Mouse (Mus musculus) forebrain, embryonic 11.5 days (tissue): ENCODE data around the gene Spire2. TPM values are rescaled to one million over a fixed set of nuclear protein-coding genes. Genes with fewer than 3 reads are reported as not detected.
"Not testable (repeated sequence)": the region's sequence is repeated elsewhere in the genome, so short reads cannot be mapped to it uniquely, and the experiment has no call there.

Source experiments
- ATAC-seq: fragments of 200-750 bp; cut with Nextera tagmentation; replicated peaks from 2 replicates; pipeline ENCODE4 v1.8.0; 2017; ENCODE audit warnings: moderate TSS enrichment; ENCODE audit not compliant: low FRiP score
- DNase-seq: peaks from one replicate; pipeline ENCODE4 v3.0.0-alpha.2; 2017; ENCODE audit warnings: low spot score
- H3K27ac ChIP-seq: fragments of 300-500 bp; sonication (generic); 2 replicates; pipeline ENCODE4 v1.5.1; 2014; ENCODE audit warnings: low read depth, low read length
- H3K27me3 ChIP-seq: fragments of 300-500 bp; sonication (generic); 2 replicates; pipeline ENCODE4 v1.6.1; 2014; ENCODE audit warnings: mild to moderate bottlenecking, low read length, mixed read lengths; ENCODE audit not compliant: control insufficient read depth, insufficient read depth
- H3K36me3 ChIP-seq: fragments of 300-500 bp; sonication (generic); 2 replicates; pipeline ENCODE4 v1.6.1; 2014; ENCODE audit warnings: mild to moderate bottlenecking, low read length, moderate library complexity, mixed read lengths; ENCODE audit not compliant: control insufficient read depth, insufficient read depth
- H3K4me1 ChIP-seq: fragments of 300-500 bp; sonication (generic); replicated peaks from 2 replicates; pipeline ENCODE4 v1.6.1; 2014; ENCODE audit warnings: low read length, mixed read lengths; ENCODE audit not compliant: control insufficient read depth, insufficient read depth
- H3K4me2 ChIP-seq: fragments of 300-500 bp; sonication (generic); 2 replicates; pipeline ENCODE4 v1.6.1; 2014; ENCODE audit warnings: low read depth, mild to moderate bottlenecking, low read length, moderate library complexity, mixed read lengths; ENCODE audit not compliant: severe bottlenecking
- H3K4me3 ChIP-seq: fragments of 300-500 bp; sonication (generic); 2 replicates; pipeline ENCODE4 v1.5.1; 2014; ENCODE audit warnings: low read depth, low read length
- H3K9ac ChIP-seq: fragments of 300-500 bp; sonication (generic); 2 replicates; pipeline ENCODE4 v1.6.1; 2014; ENCODE audit warnings: low read length
- H3K9me3 ChIP-seq: fragments of 300-500 bp; sonication (generic); 2 replicates; pipeline ENCODE4 v1.6.1; 2016; ENCODE audit warnings: low read length, mixed read lengths; ENCODE audit not compliant: control insufficient read depth
- WGBS: fragments of 180-500 bp; shearing (Covaris S2); extraction: QIAGEN DNeasy Blood & Tissue Kit; methylation state at CpG from one replicate; pipeline ENCODE4 v1.1.7; 2014; 5-methylcytosine and 5-hydroxymethylcytosine counted together
- polyA plus RNA-seq: library from polyadenylated mRNA; unstranded; fragments of >200 nt; fragmentation: Nextera tagmentation; extraction: Ambion mirVana; gene quantifications from 2 replicates; pipeline ENCODE4 v1.2.1, GENCODE M21; 2014

Spire2 gene
- polyA plus RNA-seq, result 12.4 and 13.4 TPM in 2 replicates

GRCm38 (mm10) chr8:123332262-123333090 lies at the start of gene Spire2:
Gene Spire2, plus strand, starts transcription at chr8:123332713.
- peak within 1 kb of the TSS; percentile 88 for H3K4me2 ChIP-seq
- peak within 1 kb of the TSS; percentile 74 for H3K9ac ChIP-seq
- WGBS, result under 1% methylated on average over 74 of the region's 85 CpGs
- no peaks in the 10 kb centered on the region for H3K27me3 ChIP-seq
- peak within 1 kb of the TSS; percentile 59 for H3K27ac ChIP-seq
- H3K4me3 ChIP-seq, result peak within 1 kb of the TSS; percentile 73
- H3K4me1 ChIP-seq, result peaks cover 8% of the 10 kb centered on the region; the same call in 1 of the 2 replicates
- no peaks in the 10 kb centered on the region for H3K36me3 ChIP-seq
- DNase-seq (peak; percentile 93), ATAC-seq (peak; percentile 90)
- H3K9me3 ChIP-seq, result no peaks in the 10 kb centered on the region

- H3K27ac ChIP-seq, H3K9ac ChIP-seq, ATAC-seq, H3K4me2 ChIP-seq, H3K9me3 ChIP-seq, H3K36me3 ChIP-seq, DNase-seq, H3K27me3 ChIP-seq, H3K4me3 ChIP-seq, H3K4me1 ChIP-seq: not testable (repeated sequence)
- WGBS, result 92% methylated on average over 4 of the region's 6 CpGs
Observed at GRCm38 (mm10) chr8:123282994-123283393, 49.5 kb upstream of the Spire2 start.

GRCm38 (mm10) chr8:123283991-123284390 lies 48.5 kb upstream of the Spire2 start:
- ATAC-seq, result no peak
- no peak overlapping the region for H3K27ac ChIP-seq
- no peaks in the 10 kb centered on the region for H3K27me3 ChIP-seq
- no peak for DNase-seq
- WGBS, result 92% methylated on average over 7 of the region's 7 CpGs
- H3K4me3 ChIP-seq, result no peak overlapping the region
- no peaks in the 10 kb centered on the region for H3K9me3 ChIP-seq
- no peak overlapping the region for H3K9ac ChIP-seq
- no peaks in the 10 kb centered on the region for H3K4me1 ChIP-seq
- no peak overlapping the region for H3K4me2 ChIP-seq
- H3K36me3 ChIP-seq, result no peaks in the 10 kb centered on the region; the same call in 1 of the 2 replicates

GRCm38 (mm10) chr8:123284493-123284892 lies 48.0 kb upstream of the Spire2 start:
- H3K9ac ChIP-seq, result no peak overlapping the region
- no peak for DNase-seq
- no peaks in the 10 kb centered on the region; the same call in 1 of the 2 replicates for H3K36me3 ChIP-seq
- WGBS, result 95% methylated on average over 5 of the region's 5 CpGs
- H3K4me2 ChIP-seq, result no peak overlapping the region
- no peak for ATAC-seq
- no peaks in the 10 kb centered on the region for H3K9me3 ChIP-seq
- no peaks in the 10 kb centered on the region for H3K27me3 ChIP-seq
- no peak overlapping the region for H3K27ac ChIP-seq
- no peaks in the 10 kb centered on the region for H3K4me1 ChIP-seq
- H3K4me3 ChIP-seq, result no peak overlapping the region

- WGBS, result 96% methylated on average over 17 of the region's 17 CpGs
- no peaks in the 10 kb centered on the region for H3K9me3 ChIP-seq
- H3K27me3 ChIP-seq, result no peaks in the 10 kb centered on the region
- no peak for ATAC-seq
- no peak overlapping the region for H3K4me2 ChIP-seq
- no peaks in the 10 kb centered on the region for H3K4me1 ChIP-seq
- no peak overlapping the region for H3K4me3 ChIP-seq
- H3K27ac ChIP-seq, result no peak overlapping the region
- H3K36me3 ChIP-seq, result no peaks in the 10 kb centered on the region; the same call in 1 of the 2 replicates
- H3K9ac ChIP-seq, result no peak overlapping the region
- no peak for DNase-seq
Observed at GRCm38 (mm10) chr8:123287362-123287761, 45.2 kb upstream of the Spire2 start.

GRCm38 (mm10) chr8:123290166-123290565 lies 42.3 kb upstream of the Spire2 start:
- H3K4me3 ChIP-seq, result no peak overlapping the region
- no peak overlapping the region for H3K4me2 ChIP-seq
- H3K36me3 ChIP-seq, result no peaks in the 10 kb centered on the region; the same call in 1 of the 2 replicates
- 78% methylated on average over 4 of the region's 4 CpGs for WGBS
- no peak for ATAC-seq
- H3K4me1 ChIP-seq, result no peaks in the 10 kb centered on the region
- no peak overlapping the region for H3K9ac ChIP-seq
- DNase-seq, result peak; percentile 66
- H3K9me3 ChIP-seq, result no peaks in the 10 kb centered on the region
- no peak overlapping the region for H3K27ac ChIP-seq
- no peaks in the 10 kb centered on the region for H3K27me3 ChIP-seq

- no peak for ATAC-seq
- Histone ChIP-seq H3K27ac (no peak overlapping the region), H3K9ac (no peak overlapping the region), H3K4me2 (no peak overlapping the region), H3K27me3 (no peaks in the 10 kb centered on the region), H3K4me3 (no peak overlapping the region), H3K36me3 (peaks cover under 1% of the 10 kb centered on the region; the same call in 1 of the 2 replicates), H3K9me3 (no peaks in the 10 kb centered on the region), H3K4me1 (no peaks in the 10 kb centered on the region)
- DNase-seq, result no peak
- WGBS, result 95% methylated on average over 8 of the region's 8 CpGs
Observed at GRCm38 (mm10) chr8:123290679-123291078, 41.8 kb upstream of the Spire2 start.

- no peak for ATAC-seq
- H3K9ac ChIP-seq, result no peak overlapping the region
- H3K4me2 ChIP-seq, result no peak overlapping the region
- no peak overlapping the region for H3K4me3 ChIP-seq
- DNase-seq, result no peak
- no peaks in the 10 kb centered on the region for H3K4me1 ChIP-seq
- no peaks in the 10 kb centered on the region for H3K27me3 ChIP-seq
- H3K36me3 ChIP-seq, result peaks cover 5% of the 10 kb centered on the region; the same call in 1 of the 2 replicates
- H3K27ac ChIP-seq, result no peak overlapping the region
- H3K9me3 ChIP-seq, result no peaks in the 10 kb centered on the region
- 91% methylated on average over 8 of the region's 8 CpGs for WGBS
Observed at GRCm38 (mm10) chr8:123291716-123292115, 40.8 kb upstream of the Spire2 start.
